Mouse (Mus musculus) heart, postnatal 0 days (tissue): Measurements from ENCODE around the gene Mup16. TPM values are rescaled to one million over a fixed set of nuclear protein-coding genes. Genes with fewer than 3 reads are reported as not detected.
"Not testable (repeated sequence)": the region's sequence is repeated elsewhere in the genome, so short reads cannot be mapped to it uniquely, and the experiment has no call there.

ENCODE experiments used
- ATAC-seq: fragments of 200-750 bp; cut with Nextera tagmentation; 2 replicates; pipeline ENCODE4 v1.8.0; 2017; ENCODE audit warnings: low read depth, moderate number of reproducible peaks, moderate library complexity; ENCODE audit not compliant: insufficient read depth
- DNase-seq: peaks from one replicate; pipeline ENCODE4 v3.0.0-alpha.2; 2016; ENCODE audit warnings: low spot score
- H3K27ac ChIP-seq: fragments of 300-500 bp; sonication (generic); 2 replicates; pipeline ENCODE4 v1.5.1; 2014; ENCODE audit warnings: low read depth, mild to moderate bottlenecking
- H3K27me3 ChIP-seq: fragments of 300-500 bp; sonication (generic); 2 replicates; pipeline ENCODE4 v1.6.1; 2014; ENCODE audit warnings: low read length, mixed read lengths; ENCODE audit not compliant: control insufficient read depth, insufficient read depth
- H3K36me3 ChIP-seq: fragments of 300-500 bp; sonication (generic); replicated peaks from 2 replicates; pipeline ENCODE4 v1.6.1; 2014; ENCODE audit warnings: low read length, mixed read lengths; ENCODE audit not compliant: control insufficient read depth, insufficient read depth
- H3K4me1 ChIP-seq: fragments of 300-500 bp; sonication (generic); 2 replicates; pipeline ENCODE4 v1.6.1; 2014; ENCODE audit warnings: antibody characterized with exemption; ENCODE audit not compliant: control insufficient read depth, insufficient read depth
- H3K4me2 ChIP-seq: fragments of 300-500 bp; sonication (generic); 2 replicates; pipeline ENCODE4 v1.6.1; 2014; ENCODE audit warnings: low read depth, mild to moderate bottlenecking, low read length, moderate library complexity
- H3K4me3 ChIP-seq: fragments of 300-500 bp; sonication (generic); 2 replicates; pipeline ENCODE4 v1.5.1; 2014; ENCODE audit warnings: low read depth, low read length
- H3K9ac ChIP-seq: fragments of 300-500 bp; sonication (generic); replicated peaks from 2 replicates; pipeline ENCODE4 v1.6.1; 2014; ENCODE audit warnings: low read depth, low read length, mixed read lengths
- H3K9me3 ChIP-seq: fragments of 300-500 bp; sonication (generic); replicated peaks from 2 replicates; pipeline ENCODE4 v1.6.1; 2016; ENCODE audit warnings: low read length; ENCODE audit not compliant: control insufficient read depth
- CTCF ChIP-seq: IDR thresholded peaks from 2 replicates; pipeline ENCODE4 v1.5.1; 2016; ENCODE audit warnings: antibody characterized with exemption, control low read depth, low read depth
- WGBS: fragments of 180-500 bp; shearing (Covaris S2); extraction: QIAGEN DNeasy Blood & Tissue Kit; methylation state at CpG from one replicate; pipeline ENCODE4 v1.1.7; 2014; 5-methylcytosine and 5-hydroxymethylcytosine counted together
- polyA plus RNA-seq: library from polyadenylated mRNA; unstranded; fragments of >200 nt; fragmentation: Nextera tagmentation; extraction: Ambion mirVana; gene quantifications from 2 replicates; pipeline ENCODE4 v1.2.1, GENCODE M21; 2015
- total RNA-seq: library from RNA; depleted of rRNA; stranded (reverse); fragments of >200 nt; gene quantifications from 2 replicates; pipeline ENCODE4 v1.2.3, GENCODE M21; 2014; ENCODE audit warnings: low replicate concordance; rRNA removed

Mup16 gene
- total RNA-seq = not detected in 2 replicates
- not detected in 2 replicates for polyA plus RNA-seq

- H3K36me3 ChIP-seq, H3K4me2 ChIP-seq, DNase-seq, H3K4me1 ChIP-seq, H3K27ac ChIP-seq, H3K27me3 ChIP-seq, H3K9ac ChIP-seq, ATAC-seq, H3K4me3 ChIP-seq, H3K9me3 ChIP-seq: not testable (repeated sequence)
- 91% methylated on average over 2 of the region's 4 CpGs for WGBS
Measured at GRCm38 (mm10) chr4:61519431-61519830, at the start of gene Mup16. Gene Mup16 (minus strand): TSS chr4:61519531.

- 27% methylated on average over 2 of the region's 2 CpGs for WGBS
- DNase-seq, H3K4me3 ChIP-seq, H3K4me1 ChIP-seq, H3K36me3 ChIP-seq, ATAC-seq, H3K9me3 ChIP-seq, H3K27me3 ChIP-seq, H3K4me2 ChIP-seq, H3K9ac ChIP-seq, H3K27ac ChIP-seq: not testable (repeated sequence)
- TF ChIP-seq CTCF = peak; percentile 13
Measured at GRCm38 (mm10) chr4:61555887-61556286, 36.6 kb upstream of the Mup16 start.

Other genes starting within 250 kb of the Mup16 start
- gene Mup14, start 215.5 kb downstream of the Mup16 start, total RNA-seq = not detected in 2 replicates
- not detected in 2 replicates for gene Mup14, start 215.5 kb downstream of the Mup16 start, polyA plus RNA-seq
- gene Mup15, start 79.8 kb downstream of the Mup16 start, total RNA-seq = not detected in 2 replicates
- not detected in 2 replicates for gene Mup15, start 79.8 kb downstream of the Mup16 start, polyA plus RNA-seq
- not detected in 2 replicates for gene Mup17, start 76.3 kb upstream of the Mup16 start, total RNA-seq
- not detected in 2 replicates for gene Mup17, start 76.3 kb upstream of the Mup16 start, polyA plus RNA-seq
- not detected in 2 replicates for gene Mup18, start 154.6 kb upstream of the Mup16 start, total RNA-seq
- not detected in 2 replicates for gene Mup18, start 154.6 kb upstream of the Mup16 start, polyA plus RNA-seq